Mouse (Mus musculus): ENCODE data around the gene Gatb. TPM values are rescaled to one million over a fixed set of nuclear protein-coding genes. Genes with fewer than 3 reads are reported as not detected.

The Gatb gene
- total RNA-seq (2023) = 1 to 10 TPM; 6.9 to 8.7 TPM

GRCm38 (mm10) chr3:85573864-85574830 is at the start of gene Gatb:
Gatb (plus strand) TSS chr3:85574119.

Other genes starting within 250 kb of the Gatb start
- gene Fam160a1, start 243.2 kb downstream of the Gatb start, total RNA-seq (2023) = not detected

Measured in monocyte, adult 59 days (primary cell).